Mouse (Mus musculus): ENCODE measurements around the gene Cd209g. TPM values are rescaled to one million over a fixed set of nuclear protein-coding genes. Genes with fewer than 3 reads are reported as not detected.
"Not testable (repeated sequence)": the region's sequence is repeated elsewhere in the genome, so short reads cannot be mapped to it uniquely, and the experiment has no call there.

The Cd209g gene
- not detected in 2 replicates for polyA plus RNA-seq (2015; fragmentation: Nextera tagmentation; extraction: Ambion mirVana)

DNA sequence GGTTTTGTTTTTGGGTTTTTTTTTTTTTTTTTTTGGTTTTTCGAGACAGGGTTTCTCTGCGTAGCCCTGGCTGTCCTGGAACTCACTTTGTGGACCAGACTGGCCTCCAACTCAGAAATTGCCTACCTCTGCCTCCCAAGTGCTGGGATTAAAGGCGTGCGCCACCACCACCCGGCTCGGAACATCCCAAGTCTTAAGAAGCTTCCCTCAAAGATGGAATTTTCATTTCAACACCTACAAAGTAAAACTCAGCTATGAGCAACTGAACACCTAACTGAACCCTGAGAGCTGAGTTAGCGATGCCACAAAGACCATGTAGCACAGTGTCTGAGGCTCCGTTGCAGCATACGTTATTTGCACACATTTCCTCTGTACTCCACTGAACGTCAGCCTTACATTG lies at the start of gene Cd209g:
Cd209g (plus strand) TSS at position 301 of the 400 bp plus-strand sequence.
- H3K4me3 ChIP-seq (ENCODE audit: low read length) = no peak within 1 kb of the TSS
- H3K9ac ChIP-seq (replicated peaks; ENCODE audit: low read length) = no peak within 1 kb of the TSS
- no peaks in the 10 kb centered on the region for H3K27me3 ChIP-seq (ENCODE audit: insufficient read depth, low read length)
- no peak within 1 kb of the TSS for H3K27ac ChIP-seq (ENCODE audit: low read length)
- no peak for ATAC-seq (ENCODE audit: low FRiP score, low TSS enrichment)
- 91% methylated on average over 10 of the region's 10 CpGs for WGBS
- H3K9me3 ChIP-seq (ENCODE audit: low read length) = no peaks in the 10 kb centered on the region
- no peaks in the 10 kb centered on the region for H3K4me1 ChIP-seq (ENCODE audit: insufficient read depth, low read length)
- no peak within 1 kb of the TSS for H3K4me2 ChIP-seq (replicated peaks; ENCODE audit: low read depth, low read length)
- no peaks in the 10 kb centered on the region for H3K36me3 ChIP-seq (ENCODE audit: insufficient read depth, low read length)

DNA sequence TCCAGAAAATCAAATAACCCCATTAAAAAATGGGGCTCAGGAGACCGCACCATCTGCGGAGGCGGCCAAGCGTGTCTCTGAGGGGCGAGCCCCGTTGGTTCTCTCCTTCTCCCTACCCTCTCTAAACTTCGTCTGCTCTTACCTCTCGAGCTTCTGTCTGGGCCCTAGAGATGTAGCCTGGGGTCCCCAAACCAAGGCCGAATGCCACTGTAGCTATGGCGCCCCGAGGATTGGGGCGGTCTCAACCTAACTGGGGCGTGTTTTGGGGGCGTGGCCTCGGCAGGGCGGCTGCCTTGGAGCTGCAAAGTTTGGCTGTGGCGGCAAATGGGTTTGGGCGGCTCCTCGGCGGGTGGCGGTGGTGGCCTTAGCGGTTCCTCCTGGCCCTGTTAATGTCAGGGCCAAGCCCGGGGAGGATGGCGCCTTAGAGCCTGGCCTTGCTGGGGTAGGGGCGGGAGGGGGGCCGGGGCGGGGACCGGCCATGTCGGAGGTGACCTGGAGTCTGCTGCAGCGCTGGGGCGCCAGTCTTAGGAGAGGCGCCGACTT lies 46.6 kb upstream of the Cd209g start:
- H3K4me3 ChIP-seq (ENCODE audit: low read length); H3K27ac ChIP-seq (ENCODE audit: low read length); H3K4me1 ChIP-seq (ENCODE audit: insufficient read depth, low read length); H3K36me3 ChIP-seq (ENCODE audit: insufficient read depth, low read length); H3K9ac ChIP-seq (replicated peaks; ENCODE audit: low read length); H3K27me3 ChIP-seq (ENCODE audit: insufficient read depth, low read length); H3K9me3 ChIP-seq (ENCODE audit: low read length); H3K4me2 ChIP-seq (replicated peaks; ENCODE audit: low read depth, low read length): not testable (repeated sequence)
- 42% methylated on average over 24 of the region's 33 CpGs for WGBS
- ATAC-seq (ENCODE audit: low FRiP score, low TSS enrichment) = peak; percentile 67; the same call in 1 of the 2 replicates

DNA sequence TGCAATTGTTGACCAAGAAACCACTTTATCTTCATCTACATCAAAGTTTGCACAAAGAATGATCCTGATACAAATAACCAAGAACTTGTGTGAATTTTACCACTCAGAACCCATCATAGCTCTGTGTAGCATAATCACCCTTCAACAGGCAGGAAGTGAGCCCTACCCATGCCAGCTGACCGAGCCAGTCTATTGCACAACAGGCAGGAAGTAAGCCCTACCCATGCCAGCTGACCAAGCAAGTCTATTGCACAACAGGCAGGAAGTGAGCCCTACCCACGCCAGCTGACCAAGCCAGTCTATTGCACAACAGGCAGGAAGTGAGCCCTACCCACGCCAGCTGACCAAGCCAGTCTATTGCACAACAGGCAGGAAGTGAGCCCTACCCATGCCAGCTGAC lies 45.4 kb upstream of the Cd209g start:
- WGBS = 91% methylated on average over 3 of the region's 3 CpGs
- H3K36me3 ChIP-seq (ENCODE audit: insufficient read depth, low read length); H3K4me1 ChIP-seq (ENCODE audit: insufficient read depth, low read length); H3K27ac ChIP-seq (ENCODE audit: low read length); ATAC-seq (ENCODE audit: low FRiP score, low TSS enrichment); H3K4me3 ChIP-seq (ENCODE audit: low read length); H3K9ac ChIP-seq (replicated peaks; ENCODE audit: low read length); H3K9me3 ChIP-seq (ENCODE audit: low read length); H3K27me3 ChIP-seq (ENCODE audit: insufficient read depth, low read length); H3K4me2 ChIP-seq (replicated peaks; ENCODE audit: low read depth, low read length): not testable (repeated sequence)

DNA sequence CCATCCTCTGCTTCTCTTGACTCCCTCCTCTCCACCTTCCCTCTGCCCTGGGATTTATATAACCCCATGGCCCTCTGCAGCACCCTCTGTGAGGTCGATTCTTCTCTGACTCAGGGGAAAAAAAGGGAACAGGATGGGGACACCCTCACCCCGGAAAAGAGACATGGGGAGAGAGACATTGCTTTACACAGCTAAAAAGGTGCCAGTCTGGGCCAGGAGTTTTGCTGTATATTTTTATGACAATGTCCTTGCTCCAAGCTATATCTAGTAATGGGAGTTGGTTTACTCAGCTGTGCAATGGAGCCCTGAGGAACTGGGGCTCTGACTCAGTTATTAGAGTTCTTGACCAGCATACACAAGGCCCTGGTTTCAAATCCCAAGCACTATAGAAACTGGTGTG lies 28.2 kb upstream of the Cd209g start, which contains the start of gene Cd209f:
Cd209f (minus strand) TSS at position 101 of the 400 bp plus-strand sequence.
- ATAC-seq (ENCODE audit: low FRiP score, low TSS enrichment); H3K4me1 ChIP-seq (ENCODE audit: insufficient read depth, low read length); H3K4me3 ChIP-seq (ENCODE audit: low read length); H3K9me3 ChIP-seq (ENCODE audit: low read length); H3K27me3 ChIP-seq (ENCODE audit: insufficient read depth, low read length); H3K4me2 ChIP-seq (replicated peaks; ENCODE audit: low read depth, low read length); H3K27ac ChIP-seq (ENCODE audit: low read length); H3K36me3 ChIP-seq (ENCODE audit: insufficient read depth, low read length); H3K9ac ChIP-seq (replicated peaks; ENCODE audit: low read length): not testable (repeated sequence)
- 82% methylated on average over 1 of the region's 2 CpGs for WGBS

DNA sequence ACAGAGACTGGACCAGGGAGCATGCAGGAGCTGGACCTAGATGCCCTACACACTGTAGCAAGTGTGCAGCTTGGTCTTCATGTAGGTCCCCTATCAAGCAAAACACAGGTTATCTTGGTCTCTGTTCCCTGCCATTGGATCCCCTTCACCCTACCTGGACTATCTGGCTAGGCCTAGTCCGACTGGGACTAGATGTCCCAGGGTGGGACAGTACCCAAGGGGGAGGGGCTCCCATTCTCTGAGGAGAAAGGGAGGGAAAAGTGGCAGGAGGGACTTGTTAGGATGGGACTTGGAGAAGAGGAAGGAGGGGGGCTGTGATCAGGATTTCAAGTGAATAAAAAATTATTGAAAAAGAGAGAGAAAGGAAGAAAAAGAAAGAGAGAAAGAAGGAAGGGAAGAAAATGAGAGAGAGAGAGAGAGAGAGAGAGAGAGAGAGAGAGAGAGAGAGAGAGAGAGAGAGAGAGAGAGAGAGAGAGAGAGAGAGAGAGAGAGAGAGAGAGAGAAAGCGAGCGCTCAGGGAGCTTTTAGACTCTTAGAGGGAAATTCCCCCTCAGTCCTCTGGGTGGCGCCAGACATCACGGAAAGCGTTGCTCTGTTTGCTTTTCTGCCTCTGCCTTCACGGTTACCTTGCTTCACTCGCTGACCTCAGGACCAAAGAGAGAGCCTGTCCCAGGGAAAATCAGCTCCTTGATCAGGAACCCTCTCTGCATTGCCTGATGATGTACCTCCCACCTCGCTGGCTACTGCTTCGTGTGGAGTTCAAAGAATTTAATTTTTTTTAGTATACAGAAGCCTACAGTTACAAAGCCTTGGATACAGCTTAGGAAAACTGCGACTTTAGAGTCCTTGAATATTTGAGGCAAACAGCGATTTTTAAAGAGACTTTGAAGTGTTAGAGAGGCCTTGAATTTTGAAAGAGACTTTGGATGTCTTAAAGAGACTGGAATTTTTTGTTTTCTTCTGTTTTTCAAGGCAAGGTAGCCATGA lies 6.1 kb downstream of the Cd209g start:
- Histone ChIP-seq H3K4me1 (ENCODE audit: insufficient read depth, low read length) (0 out of 2 replicates have a peak, but pooled peaks cover 2% of the 10 kb centered on the region), H3K27ac (ENCODE audit: low read length) (no peak overlapping the region), H3K4me3 (ENCODE audit: low read length) (no peak overlapping the region), H3K36me3 (ENCODE audit: insufficient read depth, low read length) (no peaks in the 10 kb centered on the region), H3K27me3 (ENCODE audit: insufficient read depth, low read length) (no peaks in the 10 kb centered on the region), H3K9ac (replicated peaks; ENCODE audit: low read length) (no peak overlapping the region), H3K9me3 (ENCODE audit: low read length) (no peaks in the 10 kb centered on the region), H3K4me2 (replicated peaks; ENCODE audit: low read depth, low read length) (no peak overlapping the region)
- WGBS = 12% methylated on average over 12 of the region's 12 CpGs
- ATAC-seq (ENCODE audit: low FRiP score, low TSS enrichment) = peak; percentile 73

DNA sequence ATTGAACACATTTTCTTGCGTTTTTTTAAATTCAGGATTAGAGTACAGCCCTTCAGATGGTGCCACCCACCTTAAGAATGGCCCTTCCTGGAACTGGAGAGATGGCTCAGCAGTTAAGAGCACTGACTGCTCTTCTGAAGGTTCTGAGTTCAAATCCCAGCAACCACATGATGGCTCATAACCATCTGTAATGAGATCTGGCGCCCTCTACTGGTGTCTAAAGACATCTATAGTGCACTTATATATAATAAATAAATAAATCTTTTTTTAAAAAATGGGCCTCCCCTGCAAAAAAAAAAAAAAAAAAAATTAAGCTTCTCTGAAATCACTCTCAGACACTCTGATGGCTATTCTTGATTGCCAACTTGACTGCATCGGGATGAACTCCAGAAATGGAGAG lies 7.8 kb downstream of the Cd209g start:
- no peak for ATAC-seq (ENCODE audit: low FRiP score, low TSS enrichment)
- 62% methylated on average over 3 of the region's 3 CpGs for WGBS
- Histone ChIP-seq H3K9ac (replicated peaks; ENCODE audit: low read length) (no peak overlapping the region), H3K4me1 (ENCODE audit: insufficient read depth, low read length) (0 out of 2 replicates have a peak, but pooled peaks cover 2% of the 10 kb centered on the region), H3K4me2 (replicated peaks; ENCODE audit: low read depth, low read length) (no peak overlapping the region), H3K27me3 (ENCODE audit: insufficient read depth, low read length) (no peaks in the 10 kb centered on the region), H3K9me3 (ENCODE audit: low read length) (no peaks in the 10 kb centered on the region), H3K27ac (ENCODE audit: low read length) (no peak overlapping the region), H3K36me3 (ENCODE audit: insufficient read depth, low read length) (no peaks in the 10 kb centered on the region), H3K4me3 (ENCODE audit: low read length) (no peak overlapping the region)

DNA sequence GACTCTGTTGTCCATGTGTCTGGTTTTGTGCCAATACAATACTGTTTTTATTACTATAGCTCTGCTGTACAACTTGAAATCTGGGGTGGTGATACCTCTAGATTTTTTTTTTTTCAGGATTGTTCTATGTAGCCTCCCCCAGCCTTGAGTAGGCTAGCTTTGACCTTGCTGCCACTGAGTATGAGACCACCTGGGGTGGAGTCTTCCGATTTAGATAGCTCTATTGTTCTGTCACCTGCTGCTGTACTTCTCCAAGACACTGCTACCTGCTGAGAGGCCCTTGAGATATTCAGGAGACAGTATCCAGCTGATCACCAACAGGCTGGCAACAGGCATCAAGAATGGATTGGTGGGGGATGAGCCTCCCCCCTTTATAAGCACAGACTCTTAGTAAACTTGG lies 13.4 kb downstream of the Cd209g start:
- H3K9ac ChIP-seq (replicated peaks; ENCODE audit: low read length) = no peak overlapping the region
- H3K36me3 ChIP-seq (ENCODE audit: insufficient read depth, low read length) = no peaks in the 10 kb centered on the region
- no peak overlapping the region for H3K4me3 ChIP-seq (ENCODE audit: low read length)
- H3K27ac ChIP-seq (ENCODE audit: low read length) = no peak overlapping the region
- H3K4me2 ChIP-seq (replicated peaks; ENCODE audit: low read depth, low read length) = no peak overlapping the region
- whole genome bisulfite sequencing = 28% methylated on average over 1 of the region's 1 CpGs
- no peaks in the 10 kb centered on the region for H3K27me3 ChIP-seq (ENCODE audit: insufficient read depth, low read length)
- no peak for ATAC-seq (ENCODE audit: low FRiP score, low TSS enrichment)
- H3K9me3 ChIP-seq (ENCODE audit: low read length) = peaks cover 4% of the 10 kb centered on the region
- H3K4me1 ChIP-seq (ENCODE audit: insufficient read depth, low read length) = no peaks in the 10 kb centered on the region

DNA sequence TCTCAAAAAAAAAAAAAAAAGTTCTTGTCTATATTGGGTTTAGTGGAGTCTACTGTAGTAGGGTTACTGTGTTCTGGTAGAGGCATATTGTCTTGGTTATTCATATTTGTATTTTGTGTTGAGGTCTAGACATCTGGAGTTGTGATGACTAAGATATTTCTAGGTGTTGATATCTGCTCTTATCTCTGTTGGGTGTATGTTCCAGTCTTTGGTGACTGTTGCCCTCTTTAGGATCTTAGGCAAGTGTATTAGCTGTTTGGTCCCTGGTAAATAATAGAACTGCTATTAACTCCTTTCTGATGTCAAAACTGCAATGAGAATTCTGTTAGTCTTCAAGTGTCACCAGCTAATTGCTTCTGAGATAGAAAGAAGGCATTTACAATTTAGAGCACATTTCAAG lies 21.0 kb downstream of the Cd209g start:
- no peak overlapping the region for H3K4me3 ChIP-seq (ENCODE audit: low read length)
- no peaks in the 10 kb centered on the region for H3K4me1 ChIP-seq (ENCODE audit: insufficient read depth, low read length)
- no peaks in the 10 kb centered on the region for H3K27me3 ChIP-seq (ENCODE audit: insufficient read depth, low read length)
- no peaks in the 10 kb centered on the region for H3K36me3 ChIP-seq (ENCODE audit: insufficient read depth, low read length)
- H3K9me3 ChIP-seq (ENCODE audit: low read length) = no peaks in the 10 kb centered on the region; the same call in 1 of the 2 replicates
- no peak overlapping the region for H3K27ac ChIP-seq (ENCODE audit: low read length)
- no peak overlapping the region for H3K4me2 ChIP-seq (replicated peaks; ENCODE audit: low read depth, low read length)
- no peak overlapping the region for H3K9ac ChIP-seq (replicated peaks; ENCODE audit: low read length)
- no peak for ATAC-seq (ENCODE audit: low FRiP score, low TSS enrichment)

DNA sequence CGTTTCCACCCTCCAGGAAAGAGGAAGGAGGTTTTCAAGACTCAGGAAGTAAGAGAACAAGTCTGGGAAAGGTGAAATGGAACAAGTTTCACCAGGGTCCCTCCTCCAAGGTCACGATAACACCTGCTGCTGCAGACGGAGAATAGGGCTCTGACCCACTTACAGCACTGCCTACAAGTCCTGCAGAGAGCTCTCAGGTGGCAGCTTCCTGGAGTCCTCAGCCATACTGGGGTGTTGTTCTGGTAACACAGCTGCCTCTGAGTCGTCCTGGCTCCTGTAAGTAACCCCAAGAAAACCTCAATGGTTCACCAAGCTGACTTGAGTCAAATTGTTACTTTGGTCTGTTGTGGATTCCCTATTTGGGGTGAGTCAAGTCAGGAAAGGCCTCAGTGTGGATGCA lies 28.9 kb downstream of the Cd209g start:
- H3K4me3 ChIP-seq (ENCODE audit: low read length) = no peak overlapping the region
- H3K9ac ChIP-seq (replicated peaks; ENCODE audit: low read length) = no peak overlapping the region
- WGBS = 57% methylated on average over 4 of the region's 4 CpGs
- H3K27me3 ChIP-seq (ENCODE audit: insufficient read depth, low read length) = no peaks in the 10 kb centered on the region
- no peak overlapping the region for H3K27ac ChIP-seq (ENCODE audit: low read length)
- H3K36me3 ChIP-seq (ENCODE audit: insufficient read depth, low read length) = no peaks in the 10 kb centered on the region
- peaks cover 14% of the 10 kb centered on the region; the same call in 1 of the 2 replicates for H3K4me1 ChIP-seq (ENCODE audit: insufficient read depth, low read length)
- no peaks in the 10 kb centered on the region for H3K9me3 ChIP-seq (ENCODE audit: low read length)
- no peak overlapping the region for H3K4me2 ChIP-seq (replicated peaks; ENCODE audit: low read depth, low read length)
- no peak for ATAC-seq (ENCODE audit: low FRiP score, low TSS enrichment)

All from kidney, embryonic 16.5 days (tissue).